Mouse (Mus musculus): Measurements from ENCODE around the gene Usp36. TPM values are rescaled to one million over a fixed set of nuclear protein-coding genes. Genes with fewer than 3 reads are reported as not detected.
A peak's percentile ranks its signal among the peaks of the same experiment; 100 is the strongest.

The Usp36 gene
- total and polyA plus RNA-seq, 2 experiments, result 2.7 to 12.3 TPM

DNA sequence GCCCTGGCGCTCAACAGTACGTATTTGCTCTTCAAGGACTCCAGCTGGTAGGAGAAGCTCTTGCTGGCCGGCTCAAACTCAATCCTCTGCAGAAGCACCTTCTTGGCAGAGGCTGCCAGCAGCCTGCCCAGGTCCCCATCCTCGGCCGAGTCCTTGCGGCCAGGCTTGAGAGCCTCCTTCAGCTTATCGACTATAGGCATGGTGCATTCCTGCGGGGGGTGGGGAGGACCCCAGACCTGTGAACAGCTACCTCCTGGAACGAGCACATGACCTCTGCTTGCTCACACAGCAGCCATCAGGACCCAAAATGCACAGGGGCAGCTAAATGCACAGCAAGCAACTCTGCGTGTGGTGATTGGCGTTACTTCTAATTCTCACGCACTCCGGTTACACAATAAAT is 4.3 kb downstream of the Usp36 start:
- Histone ChIP-seq H3K27me3 (ENCODE audit: control insufficient read depth, insufficient read depth, low read length) (no peaks in the 10 kb centered on the region), H3K27ac (replicated peaks; ENCODE audit: insufficient read depth, low read depth, low read length) (no peak overlapping the region), H3K4me1 (ENCODE audit: control insufficient read depth, insufficient read depth, low read length) (peaks cover 9% of the 10 kb centered on the region), H3K9ac (ENCODE audit: low read depth, low read length) (no peak overlapping the region), H3K4me3 (ENCODE audit: insufficient read depth, low read depth, low read length) (no peak overlapping the region), H3K79me2 (ENCODE audit: control insufficient read depth, insufficient read depth, low read length) (peaks cover 12% of the 10 kb centered on the region; the same call in 1 of the 2 replicates), H3K36me3 (ENCODE audit: control insufficient read depth, insufficient read depth, low read length) (peaks cover 21% of the 10 kb centered on the region; the same call in 1 of the 2 replicates)
- WGBS, result 93% methylated on average over 13 of the region's 13 CpGs
- no peak for DNase-seq (ENCODE audit: extremely low read depth, low read depth, low spot score)
- no peak for TF ChIP-seq POLR2A (IDR thresholded peaks at IDR 0.05; ENCODE audit: extremely low read depth, insufficient read depth, low read length)

DNA sequence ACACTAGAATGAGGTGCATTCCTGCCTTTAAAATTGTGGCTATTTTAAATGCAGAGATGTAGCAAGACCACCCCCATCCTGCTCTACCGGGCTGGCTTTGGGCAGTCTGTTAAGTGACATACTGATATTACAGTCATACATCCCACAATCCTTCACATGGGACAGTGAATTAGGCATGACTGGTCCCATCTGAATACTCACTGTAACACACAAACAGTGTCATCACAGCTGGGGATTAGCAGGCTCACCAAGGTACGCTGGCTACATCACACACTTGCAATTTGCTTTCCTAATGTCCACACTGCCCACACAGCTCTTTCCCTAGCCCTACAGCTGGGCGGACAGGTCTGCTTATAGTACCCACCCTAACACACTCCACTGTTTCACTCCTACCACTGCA is 9.8 kb downstream of the Usp36 start:
- Histone ChIP-seq H3K27me3 (ENCODE audit: control insufficient read depth, insufficient read depth, low read length) (no peaks in the 10 kb centered on the region), H3K9ac (ENCODE audit: low read depth, low read length) (no peak overlapping the region), H3K27ac (replicated peaks; ENCODE audit: insufficient read depth, low read depth, low read length) (no peak overlapping the region), H3K4me1 (ENCODE audit: control insufficient read depth, insufficient read depth, low read length) (no peaks in the 10 kb centered on the region), H3K79me2 (ENCODE audit: control insufficient read depth, insufficient read depth, low read length) (0 out of 2 replicates have a peak, but pooled peaks cover 2% of the 10 kb centered on the region), H3K4me3 (ENCODE audit: insufficient read depth, low read depth, low read length) (no peak overlapping the region), H3K36me3 (ENCODE audit: control insufficient read depth, insufficient read depth, low read length) (peaks cover 15% of the 10 kb centered on the region; the same call in 1 of the 2 replicates)
- TF ChIP-seq POLR2A (IDR thresholded peaks at IDR 0.05; ENCODE audit: extremely low read depth, insufficient read depth, low read length) (no peak), CTCF (IDR thresholded peaks at IDR 0.05; ENCODE audit: low read depth, low read length) (no peak)
- WGBS, result 92% methylated on average over 3 of the region's 3 CpGs
- no peak for DNase-seq (ENCODE audit: extremely low read depth, low read depth, low spot score)

DNA sequence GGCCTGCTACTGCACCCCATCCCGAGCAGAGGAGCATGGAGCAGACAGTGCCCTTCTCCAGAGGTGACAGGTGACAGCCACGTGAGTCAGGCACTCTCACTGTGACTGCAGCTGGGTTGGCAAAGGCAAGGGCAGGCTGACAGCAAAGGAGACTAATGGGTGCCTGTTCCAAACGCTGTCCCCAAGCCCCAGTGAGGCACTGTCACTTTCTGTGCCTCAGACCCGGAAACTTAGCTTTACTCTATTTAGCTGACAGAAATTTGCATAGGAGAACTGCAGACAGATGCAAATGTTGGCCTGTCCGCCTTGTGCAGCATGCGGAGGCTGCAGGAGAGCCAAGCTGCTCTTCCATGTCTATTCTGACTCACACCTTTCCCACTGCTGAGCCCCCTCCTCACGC is 13.7 kb downstream of the Usp36 start:
- no peak for DNase-seq (ENCODE audit: extremely low read depth, low read depth, low spot score)
- Histone ChIP-seq H3K4me1 (ENCODE audit: control insufficient read depth, insufficient read depth, low read length) (no peaks in the 10 kb centered on the region), H3K79me2 (ENCODE audit: control insufficient read depth, insufficient read depth, low read length) (no peaks in the 10 kb centered on the region), H3K27ac (replicated peaks; ENCODE audit: insufficient read depth, low read depth, low read length) (no peak overlapping the region), H3K36me3 (ENCODE audit: control insufficient read depth, insufficient read depth, low read length) (peaks cover 17% of the 10 kb centered on the region; the same call in 1 of the 2 replicates), H3K4me3 (ENCODE audit: insufficient read depth, low read depth, low read length) (no peak overlapping the region), H3K27me3 (ENCODE audit: control insufficient read depth, insufficient read depth, low read length) (no peaks in the 10 kb centered on the region), H3K9ac (ENCODE audit: low read depth, low read length) (no peak overlapping the region)
- 95% methylated on average over 7 of the region's 7 CpGs for WGBS
- TF ChIP-seq POLR2A (IDR thresholded peaks at IDR 0.05; ENCODE audit: extremely low read depth, insufficient read depth, low read length) (no peak), CTCF (IDR thresholded peaks at IDR 0.05; ENCODE audit: low read depth, low read length) (no peak)

DNA sequence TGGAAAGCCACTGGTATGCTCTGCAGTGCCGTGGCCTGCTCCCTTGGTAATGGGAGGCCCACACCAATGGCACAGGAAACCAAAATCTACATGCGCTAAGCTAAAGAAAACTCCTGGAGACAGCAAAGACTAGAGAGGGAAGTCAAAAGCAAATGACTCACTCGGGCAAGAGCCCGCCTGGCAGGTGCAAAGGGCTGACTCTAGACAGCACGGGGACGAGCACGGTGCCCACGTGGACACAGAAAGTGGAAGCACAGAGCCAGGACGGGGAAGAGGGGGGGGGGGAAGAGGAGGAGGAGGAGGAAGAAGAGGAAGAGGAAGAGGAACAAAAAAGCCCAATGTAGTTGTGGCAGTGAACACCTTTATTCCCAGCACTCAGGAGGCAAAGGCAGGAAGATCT is 15.0 kb downstream of the Usp36 start:
- TF ChIP-seq CTCF (IDR thresholded peaks at IDR 0.05; ENCODE audit: low read depth, low read length), result no peak
- no peak for TF ChIP-seq POLR2A (IDR thresholded peaks at IDR 0.05; ENCODE audit: extremely low read depth, insufficient read depth, low read length)
- H3K4me3 ChIP-seq (ENCODE audit: insufficient read depth, low read depth, low read length), result no peak overlapping the region
- no peak for DNase-seq (ENCODE audit: extremely low read depth, low read depth, low spot score)
- H3K4me1 ChIP-seq (ENCODE audit: control insufficient read depth, insufficient read depth, low read length), result no peaks in the 10 kb centered on the region
- H3K27ac ChIP-seq (replicated peaks; ENCODE audit: insufficient read depth, low read depth, low read length), result no peak overlapping the region
- H3K27me3 ChIP-seq (ENCODE audit: control insufficient read depth, insufficient read depth, low read length), result no peaks in the 10 kb centered on the region
- WGBS, result 88% methylated on average over 9 of the region's 9 CpGs
- H3K9ac ChIP-seq (ENCODE audit: low read depth, low read length), result no peak overlapping the region
- no peaks in the 10 kb centered on the region for H3K79me2 ChIP-seq (ENCODE audit: control insufficient read depth, insufficient read depth, low read length)
- H3K36me3 ChIP-seq (ENCODE audit: control insufficient read depth, insufficient read depth, low read length), result peaks cover 23% of the 10 kb centered on the region; the same call in 1 of the 2 replicates

DNA sequence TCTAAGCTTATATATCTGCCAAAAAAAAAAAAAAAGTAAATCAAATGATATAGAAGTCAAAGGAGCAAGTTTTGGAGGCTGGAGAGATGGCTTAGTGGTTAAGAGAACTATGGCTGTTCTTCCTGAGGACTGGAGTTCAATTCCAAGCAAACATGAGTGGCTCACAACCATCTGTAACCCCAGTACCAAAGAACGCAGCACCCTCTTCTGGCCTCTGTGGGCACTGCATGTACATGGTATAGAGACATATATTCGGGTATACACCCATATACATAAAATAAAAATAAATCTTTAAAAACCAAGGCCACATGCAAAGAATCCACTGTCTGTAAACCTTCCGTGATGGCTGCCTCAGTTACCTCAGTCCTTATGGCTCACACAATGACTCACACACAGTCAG is 20.2 kb downstream of the Usp36 start:
- no peak for DNase-seq (ENCODE audit: extremely low read depth, low read depth, low spot score)
- H3K4me1 ChIP-seq (ENCODE audit: control insufficient read depth, insufficient read depth, low read length), result peaks cover 15% of the 10 kb centered on the region
- no peak overlapping the region for H3K4me3 ChIP-seq (ENCODE audit: insufficient read depth, low read depth, low read length)
- 98% methylated on average over 3 of the region's 3 CpGs for WGBS
- H3K9ac ChIP-seq (ENCODE audit: low read depth, low read length), result no peak overlapping the region
- no peaks in the 10 kb centered on the region for H3K27me3 ChIP-seq (ENCODE audit: control insufficient read depth, insufficient read depth, low read length)
- TF ChIP-seq CTCF (IDR thresholded peaks at IDR 0.05; ENCODE audit: low read depth, low read length), result peak; percentile 41
- TF ChIP-seq POLR2A (IDR thresholded peaks at IDR 0.05; ENCODE audit: extremely low read depth, insufficient read depth, low read length), result no peak
- no peaks in the 10 kb centered on the region for H3K79me2 ChIP-seq (ENCODE audit: control insufficient read depth, insufficient read depth, low read length)
- peaks cover 37% of the 10 kb centered on the region for H3K36me3 ChIP-seq (ENCODE audit: control insufficient read depth, insufficient read depth, low read length)
- no peak overlapping the region for H3K27ac ChIP-seq (replicated peaks; ENCODE audit: insufficient read depth, low read depth, low read length)

DNA sequence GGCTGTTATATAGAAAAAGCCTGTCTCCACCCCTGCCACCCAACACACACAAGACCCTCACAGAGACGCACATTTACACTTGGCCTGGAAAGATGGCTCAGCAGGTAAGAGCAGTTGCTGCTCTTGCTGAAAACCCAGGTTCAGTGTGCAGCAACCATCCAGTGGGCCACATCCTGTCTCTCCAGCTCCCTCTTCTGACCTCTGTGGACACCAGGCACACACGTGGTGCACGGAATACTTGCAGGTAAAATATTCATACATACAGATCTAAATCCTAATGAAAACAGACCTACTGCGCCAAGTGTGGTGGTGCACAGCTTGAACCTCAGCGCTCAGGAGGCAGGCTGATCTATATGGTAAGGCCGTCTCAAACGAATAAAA is 23.4 kb downstream of the Usp36 start:
- Histone ChIP-seq H3K4me3 (ENCODE audit: insufficient read depth, low read depth, low read length) (no peak overlapping the region), H3K4me1 (ENCODE audit: control insufficient read depth, insufficient read depth, low read length) (peaks cover 15% of the 10 kb centered on the region), H3K27ac (replicated peaks; ENCODE audit: insufficient read depth, low read depth, low read length) (peak overlapping the region; percentile 66), H3K36me3 (ENCODE audit: control insufficient read depth, insufficient read depth, low read length) (peaks cover 36% of the 10 kb centered on the region), H3K79me2 (ENCODE audit: control insufficient read depth, insufficient read depth, low read length) (no peaks in the 10 kb centered on the region), H3K9ac (ENCODE audit: low read depth, low read length) (peak overlapping the region; percentile 30; the same call in 1 of the 2 replicates), H3K27me3 (ENCODE audit: control insufficient read depth, insufficient read depth, low read length) (no peaks in the 10 kb centered on the region)
- TF ChIP-seq POLR2A (IDR thresholded peaks at IDR 0.05; ENCODE audit: extremely low read depth, insufficient read depth, low read length), result no peak
- peak; percentile 42; the same call in 1 of the 2 replicates for TF ChIP-seq CTCF (IDR thresholded peaks at IDR 0.05; ENCODE audit: low read depth, low read length)
- 81% methylated on average over 7 of the region's 7 CpGs for WGBS
- DNase-seq (ENCODE audit: extremely low read depth, low read depth, low spot score), result no peak

All from liver, adult 2 months (tissue).